Mouse (Mus musculus): ENCODE measurements at regions not wholly inside any gene's neighbourhood (a gene's known extent, or its start where the extent isn't known, plus 50 kb on each side); places are given as distances from the start of the nearest gene placed in this dataset.

DNA sequence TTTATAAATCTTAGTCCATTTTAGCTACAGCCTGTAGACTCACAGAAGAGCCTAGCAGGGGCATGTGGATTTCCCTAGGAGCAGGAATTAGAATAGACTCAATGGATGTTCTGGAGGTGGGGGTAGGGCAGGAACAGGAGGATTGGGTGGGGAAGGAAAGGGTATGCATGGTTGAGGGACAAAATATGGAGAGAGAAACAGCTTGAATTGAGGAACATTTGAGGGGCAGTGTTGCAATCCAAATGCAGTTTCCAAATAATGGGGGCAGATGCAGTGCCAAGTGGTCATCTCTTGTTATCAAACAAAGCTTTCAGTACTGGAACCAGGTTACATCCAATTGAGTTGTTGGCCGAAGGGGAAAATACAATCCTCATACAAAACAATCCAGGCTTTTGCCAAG lies 332.4 kb downstream of the Tex13c3 start:
- no peak for TF ChIP-seq JUND (conservative IDR thresholded peaks at IDR 0.05; ENCODE audit: low read depth, low read length)
- TF ChIP-seq POLR2A (IDR thresholded peaks at IDR 0.05; ENCODE audit: low read depth, low read length) = no peak
- TF ChIP-seq USF1 (IDR thresholded peaks at IDR 0.05; ENCODE audit: low read depth, low read length) = no peak
- no peak for TF ChIP-seq TCF12 (IDR thresholded peaks at IDR 0.05; ENCODE audit: low read depth, low read length)
- TF ChIP-seq EP300 (IDR thresholded peaks at IDR 0.05; ENCODE audit: low read length) = no peak
- no peak for TF ChIP-seq ELF1 (IDR thresholded peaks at IDR 0.05; ENCODE audit: low read depth, low read length)
